Comparison of ENCODE assay signal across 28 mouse cellular contexts in the genomic region with DNA sequence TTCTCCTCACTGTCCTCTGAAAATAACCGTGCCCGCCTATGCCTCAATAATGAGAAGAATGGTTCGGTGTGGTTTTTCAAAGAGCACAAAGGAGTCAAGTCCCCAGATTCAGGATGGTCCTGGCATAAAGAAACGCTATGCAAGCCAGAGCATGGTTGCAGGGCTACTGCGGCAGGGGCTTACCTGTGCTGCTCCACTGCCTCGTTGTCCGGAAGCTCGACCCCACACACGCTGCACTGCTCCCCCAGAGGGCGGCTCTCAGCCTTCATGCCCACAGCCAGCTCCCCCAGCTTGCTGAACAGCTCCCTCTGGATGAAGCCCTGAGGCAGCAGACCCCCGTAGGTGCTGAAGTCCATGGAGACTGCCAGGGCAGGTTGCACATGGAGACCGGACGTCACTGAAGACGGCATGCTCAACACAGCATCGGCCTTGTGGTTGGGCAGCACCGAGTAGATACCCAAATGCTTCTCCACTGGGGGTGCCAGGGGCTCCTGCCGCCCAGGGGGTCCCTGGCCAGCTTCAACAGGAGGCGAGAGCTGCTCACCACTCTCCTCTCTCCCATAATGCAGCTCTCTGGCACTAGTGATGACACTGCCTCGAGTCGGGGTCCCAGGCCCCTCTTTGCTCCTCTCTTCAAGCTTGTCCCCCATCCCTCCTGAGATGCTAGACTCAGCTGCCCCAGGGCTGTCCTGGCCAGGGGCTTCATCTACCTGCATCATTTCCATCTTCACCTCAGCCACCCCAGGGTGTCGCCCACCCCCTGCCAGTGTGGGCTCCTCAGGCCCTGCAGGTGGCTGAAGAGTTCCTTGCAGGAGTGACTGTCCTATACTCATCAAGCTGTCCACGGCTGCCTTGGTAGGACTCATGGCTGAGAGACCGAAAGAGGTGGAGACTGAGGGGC. TPM values are rescaled to one million over a fixed set of nuclear protein-coding genes. Genes with fewer than 3 reads are reported as not detected.
DNase-seq lines count a peak whose midpoint lies in the region; ATAC-seq and TF ChIP-seq lines count a peak whose summit lies in the region.
"Had no signal": no experiment of that assay in that cellular context is flagged by ENCODE, and none has a peak within 500 bp of the region (broad histone marks: within the 10 kb centered on the region; RNA-seq: fewer than 3 reads in every experiment).

No protein-coding gene starts in this region.

- ATAC-seq in neural tube, embryonic 12.5 days (ENCODE audit: low FRiP score, low read depth): no peak
- no peak for ATAC-seq in erythroblast, adult 5-6 weeks (replicated peaks; ENCODE audit: low FRiP score, poor library complexity, severe bottlenecking)
- ATAC-seq: activated CD4-positive, CD25-positive, alpha-beta regulatory T cell, adult 4 months; forebrain, embryonic 13.5 days; hindbrain, embryonic 16.5 days; intestine, embryonic 16.5 days had no signal

- peaks cover 37% of the 10 kb centered on the region for H3K4me1 ChIP-seq in heart, adult 2 months (ENCODE audit: control insufficient read depth, insufficient read depth, low read length)
- peaks cover 26% of the 10 kb centered on the region for H3K4me1 ChIP-seq in heart, embryonic 10.5 days
- H3K4me1 ChIP-seq in neural tube, embryonic 12.5 days: peaks cover 19% of the 10 kb centered on the region

- peak; percentile 15; the same call in 1 of the 2 replicates for TF ChIP-seq POLR2A in heart, adult 2 months (IDR thresholded peaks at IDR 0.05; ENCODE audit: insufficient read depth, low read depth, low read length)

- no peak overlapping the region for H3K27ac ChIP-seq in heart, adult 2 months
- H3K27ac ChIP-seq in heart, embryonic 10.5 days: no peak overlapping the region
- peak overlapping the region; percentile 47 for H3K27ac ChIP-seq in left cerebral cortex, adult 2 months
- H3K27ac ChIP-seq in neural tube, embryonic 12.5 days: no peak overlapping the region
- H3K27ac ChIP-seq: forebrain, embryonic 13.5 days; limb, embryonic 13.5 days; liver, embryonic 15.5 days; stomach, postnatal 0 days had no signal

- peaks cover 51% of the 10 kb centered on the region for H3K36me3 ChIP-seq in heart, adult 2 months (ENCODE audit: control insufficient read depth, insufficient read depth, low read length)
- peaks cover 3% of the 10 kb centered on the region; the same call in 1 of the 2 replicates for H3K36me3 ChIP-seq in heart, embryonic 10.5 days
- peaks cover 4% of the 10 kb centered on the region; the same call in 1 of the 2 replicates for H3K36me3 ChIP-seq in neural tube, embryonic 12.5 days
- H3K36me3 ChIP-seq: heart, embryonic 12.5 days; limb, embryonic 13.5 days; liver, embryonic 15.5 days had no signal

- H3K9me3 ChIP-seq in heart, embryonic 10.5 days: no peaks in the 10 kb centered on the region
- H3K9me3 ChIP-seq in neural tube, embryonic 12.5 days: no peaks in the 10 kb centered on the region
- H3K9me3 ChIP-seq: forebrain, embryonic 13.5 days; heart, embryonic 12.5 days; limb, embryonic 13.5 days; liver, embryonic 15.5 days had no signal

- TF ChIP-seq CTCF in heart, adult 2 months (IDR thresholded peaks at IDR 0.05): no peak
- TF ChIP-seq CTCF in left cerebral cortex, adult 2 months (IDR thresholded peaks at IDR 0.05): no peak; the same call in 1 of the 2 replicates

- peak; percentile 12 to 40 for DNase-seq in heart, adult 2 months
- DNase-seq in heart, embryonic 10.5 days (ENCODE audit: low spot score): no peak
- no peak for DNase-seq in left cerebral cortex, adult 2 months (ENCODE audit: extremely low spot score in 1 of 2, low spot score in 2 of 2)
- DNase-seq in left cerebral cortex, adult 18-20 months (ENCODE audit: low spot score in 2 of 2): no peak
- no peak for DNase-seq in neural tube, embryonic 10.5 days (ENCODE audit: extremely low spot score, low spot score)
- DNase-seq: adrenal gland, adult 8-10 months; cerebellum, adult 11-12 months; cerebellum, postnatal 10 days; heart, postnatal 14 days; kidney, adult 9 months; kidney, postnatal 14 days; layer of hippocampus, postnatal 36 days; lung, postnatal 10 days; midbrain, embryonic 14.5 days; right cerebral cortex, postnatal 14 days; thymus, adult 2 months; thymus, postnatal 4 days had no signal

- H3K4me3 ChIP-seq in heart, adult 2 months: peak overlapping the region; percentile 34; the same call in 1 of the 2 replicates
- no peak overlapping the region for H3K4me3 ChIP-seq in heart, embryonic 10.5 days
- peak overlapping the region; percentile 31 for H3K4me3 ChIP-seq in left cerebral cortex, adult 2 months
- no peak overlapping the region for H3K4me3 ChIP-seq in neural tube, embryonic 12.5 days
- H3K4me3 ChIP-seq: forebrain, embryonic 13.5 days; heart, embryonic 12.5 days; limb, embryonic 13.5 days; liver, embryonic 15.5 days had no signal

- peak overlapping the region; percentile 28 for H3K9ac ChIP-seq in heart, adult 2 months (ENCODE audit: low read depth, low read length)
- H3K9ac ChIP-seq in neural tube, embryonic 12.5 days: no peak overlapping the region
- H3K9ac ChIP-seq: forebrain, embryonic 13.5 days; heart, embryonic 12.5 days; limb, embryonic 13.5 days; liver, embryonic 15.5 days had no signal

- peak overlapping the region; percentile 7 for H3K4me2 ChIP-seq in neural tube, embryonic 12.5 days (replicated peaks)
- H3K4me2 ChIP-seq: forebrain, embryonic 13.5 days; heart, embryonic 12.5 days; limb, embryonic 13.5 days; liver, embryonic 15.5 days had no signal

- 0 out of 2 replicates have a peak, but pooled peaks have one; percentile 19 for TF ChIP-seq EP300 in heart, adult 2 months (IDR thresholded peaks at IDR 0.05; ENCODE audit: insufficient read depth, low read depth, low read length)

- WGBS in heart, adult 2 months: 85% methylated on average over 23 of the region's 23 CpGs
- 65% methylated on average over 23 of the region's 23 CpGs for WGBS in heart, embryonic 10.5 days
- 82% methylated on average over 23 of the region's 23 CpGs for WGBS in neural tube, embryonic 12.5 days

- peaks cover 6% of the 10 kb centered on the region for H3K79me2 ChIP-seq in heart, adult 2 months (replicated peaks; ENCODE audit: control insufficient read depth, insufficient read depth, low read length)

- no peaks in the 10 kb centered on the region for H3K27me3 ChIP-seq in heart, adult 2 months (ENCODE audit: control insufficient read depth, insufficient read depth, low read length)
- H3K27me3 ChIP-seq in heart, embryonic 10.5 days (ENCODE audit: insufficient read depth, poor library complexity, severe bottlenecking): peaks cover 89% of the 10 kb centered on the region
- H3K27me3 ChIP-seq in neural tube, embryonic 12.5 days (replicated peaks): peaks cover 32% of the 10 kb centered on the region

- intact Hi-C loops in heart, adult 2 months (cut with DNase I): no loop called here
- intact Hi-C loops in left cerebral cortex, adult 2 months (cut with DNase I): no loop called here

RNA-seq across cellular contexts. Expression of a gene that starts 4.2 kb away (rescaled TPM):
- 100 to 1,000 TPM; 149 to 150 TPM for total RNA-seq in heart, adult 2 months (2021)
- 15.7 and 23.7 TPM in 2 replicates for polyA plus RNA-seq in heart, adult 2 months (2012; rRNA removed)
- 2.6 and 3.1 TPM in 2 replicates for polyA plus RNA-seq in heart, embryonic 10.5 days (2016; fragmentation: Nextera tagmentation; extraction: Ambion mirVana)
- total RNA-seq in left cerebral cortex, adult 2 months (2021): 100 to 1,000 TPM in 1 of 2 experiments, 10 to 100 TPM in 1; 92.9 to 111 TPM
- total RNA-seq in left cerebral cortex, adult 18-20 months (2021): 10 to 100 TPM; 63.6 to 86.3 TPM
- polyA plus RNA-seq in neural tube, embryonic 12.5 days (2016; fragmentation: Nextera tagmentation; extraction: Ambion mirVana): 7.7 TPM in 2 replicates
- total RNA-seq in erythroblast, adult 5-6 weeks (2015; ENCODE audit: low replicate concordance): 1.7 and 2.9 TPM in 2 replicates
- total RNA-seq in erythroblast, adult 5-6 weeks (2017; ENCODE audit: low replicate concordance): 0.77 and 1.8 TPM in 2 replicates
- polyA plus RNA-seq: activated CD4-positive, CD25-positive, alpha-beta regulatory T cell, adult 4 months; C2C12 had no signal

Comparison
In these comparisons a context has a peak if more than half of its experiments do, and no peak if none do; other contexts are left out.
1. DNase-seq: peak in heart, adult 2 months (2 of 2); none in heart, embryonic 10.5 days (single experiment), left cerebral cortex, adult 2 months (0 of 2), left cerebral cortex, adult 18-20 months (0 of 2) and neural tube, embryonic 10.5 days (single experiment).
2. H3K4me3 ChIP-seq: peak in heart, adult 2 months (single experiment) and left cerebral cortex, adult 2 months (single experiment); none in heart, embryonic 10.5 days (single experiment) and neural tube, embryonic 12.5 days (single experiment).
3. RNA of a gene that starts 4.2 kb away (total RNA-seq): 149 to 150 TPM in heart, adult 2 months, 92.9 to 111 TPM in left cerebral cortex, adult 2 months and 63.6 to 86.3 TPM in left cerebral cortex, adult 18-20 months; 0.77 to 2.9 TPM in erythroblast, adult 5-6 weeks; every median in the first group is over 10 times any median in the second.